Mouse (Mus musculus): ENCODE measurements around the gene Cish. TPM values are rescaled to one million over a fixed set of nuclear protein-coding genes. Genes with fewer than 3 reads are reported as not detected.

Gene Cish
- total and polyA plus RNA-seq, 3 experiments, result 10.0 to 24.5 TPM; not detected in 1

DNA sequence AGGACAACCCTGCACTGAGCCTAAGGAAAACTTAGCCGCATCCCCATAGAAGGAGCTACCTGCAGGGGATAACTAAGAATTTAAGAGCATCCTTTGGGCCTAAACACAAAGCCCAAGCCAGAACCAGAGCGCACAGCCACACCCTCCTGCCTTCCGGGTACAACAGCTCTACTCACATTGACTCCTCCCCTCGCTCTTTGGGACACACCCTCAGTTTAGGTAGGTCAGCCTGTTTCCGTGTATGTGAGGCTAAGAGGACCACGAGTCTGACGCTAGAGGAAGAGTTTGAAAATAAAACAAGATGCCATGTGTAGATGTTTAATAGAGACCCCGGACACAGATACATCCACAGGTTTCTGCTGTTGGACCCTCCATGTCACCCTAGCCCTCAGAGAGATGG is 7.1 kb upstream of the Cish start:
- peak; percentile 93 for DNase-seq (ENCODE audit: low read depth, low spot score)
- Histone ChIP-seq H3K4me1 (ENCODE audit: control insufficient read depth in 1 of 2, insufficient read depth in 2 of 2, low read length in 2 of 2) (peaks cover 9 to 44% of the 10 kb centered on the region in 2 experiments), H3K36me3 (ENCODE audit: control insufficient read depth in 1 of 2, insufficient read depth in 2 of 2, low read length in 2 of 2) (peaks cover 0 to 23% of the 10 kb centered on the region in 2 experiments; a peak in 2 of 4 replicates), H3K9ac (ENCODE audit: control insufficient read depth, low read depth, low read length, poor library complexity, severe bottlenecking) (peak overlapping the region; percentile 59), H3K4me3 (ENCODE audit: control insufficient read depth in 1 of 2, insufficient read depth in 1 of 2, low read depth in 2 of 2, low read length in 2 of 2) (peak overlapping the region; percentile 61 to 95), H3K27me3 (ENCODE audit: control insufficient read depth in 1 of 2, insufficient read depth in 2 of 2, low read length in 2 of 2) (no peaks in the 10 kb centered on the region), H3K79me2 (ENCODE audit: control insufficient read depth, insufficient read depth, low read length, poor library complexity) (peaks cover 4% of the 10 kb centered on the region), H3K27ac (ENCODE audit: control insufficient read depth, low read depth, low read length) (peak overlapping the region; percentile 69), H3K9me3 (replicated peaks; ENCODE audit: insufficient read depth, low read length) (no peaks in the 10 kb centered on the region)
- TF ChIP-seq HCFC1 (IDR thresholded peaks at IDR 0.05; ENCODE audit: low read depth, low read length), result peak; percentile 40; the same call in 1 of the 2 replicates
- TF ChIP-seq ELF1 (IDR thresholded peaks at IDR 0.05; ENCODE audit: low read depth, low read length), result peak; percentile 87
- TF ChIP-seq POLR2AphosphoS2 (IDR thresholded peaks at IDR 0.05; ENCODE audit: low read length), result no peak
- peak; percentile 18; the same call in 1 of the 2 replicates for TF ChIP-seq MYC (IDR thresholded peaks at IDR 0.05; ENCODE audit: low read depth, low read length)
- no peak for TF ChIP-seq NRF1 (IDR thresholded peaks at IDR 0.05; ENCODE audit: insufficient read depth, low read depth, low read length, poor library complexity, severe bottlenecking)
- TF ChIP-seq TBP (IDR thresholded peaks at IDR 0.05; ENCODE audit: low read depth, low read length), result 0 out of 2 replicates have a peak, but pooled peaks have one; percentile 25
- no peak for TF ChIP-seq TAL1 (IDR thresholded peaks at IDR 0.05; ENCODE audit: low read length)
- no peak for TF ChIP-seq POLR2AphosphoS5 (IDR thresholded peaks at IDR 0.05; ENCODE audit: borderline replicate concordance, low read depth, low read length)
- TF ChIP-seq POLR2A (IDR thresholded peaks at IDR 0.05; ENCODE audit: control insufficient read depth in 1 of 2, insufficient read depth in 1 of 2, low read depth in 1 of 2, low read length in 2 of 2, poor library complexity in 1 of 2), result peak in 1 of 2 experiments; percentile 62; a peak in 2 of 4 replicates
- TF ChIP-seq ZMIZ1 (IDR thresholded peaks at IDR 0.05; ENCODE audit: low read depth, low read length), result peak; percentile 50; the same call in 1 of the 2 replicates
- no peak for TF ChIP-seq GABPA (IDR thresholded peaks at IDR 0.05; ENCODE audit: low read depth, low read length)
- TF ChIP-seq MXI1 (IDR thresholded peaks at IDR 0.05; ENCODE audit: low read depth, low read length), result peak; percentile 7; the same call in 1 of the 2 replicates
- TF ChIP-seq SIN3A (IDR thresholded peaks at IDR 0.05; ENCODE audit: low read length), result peak; percentile 43; the same call in 1 of the 2 replicates
- TF ChIP-seq NELFE (IDR thresholded peaks at IDR 0.05; ENCODE audit: low read depth, low read length), result 0 out of 2 replicates have a peak, but pooled peaks have one; percentile 36

DNA sequence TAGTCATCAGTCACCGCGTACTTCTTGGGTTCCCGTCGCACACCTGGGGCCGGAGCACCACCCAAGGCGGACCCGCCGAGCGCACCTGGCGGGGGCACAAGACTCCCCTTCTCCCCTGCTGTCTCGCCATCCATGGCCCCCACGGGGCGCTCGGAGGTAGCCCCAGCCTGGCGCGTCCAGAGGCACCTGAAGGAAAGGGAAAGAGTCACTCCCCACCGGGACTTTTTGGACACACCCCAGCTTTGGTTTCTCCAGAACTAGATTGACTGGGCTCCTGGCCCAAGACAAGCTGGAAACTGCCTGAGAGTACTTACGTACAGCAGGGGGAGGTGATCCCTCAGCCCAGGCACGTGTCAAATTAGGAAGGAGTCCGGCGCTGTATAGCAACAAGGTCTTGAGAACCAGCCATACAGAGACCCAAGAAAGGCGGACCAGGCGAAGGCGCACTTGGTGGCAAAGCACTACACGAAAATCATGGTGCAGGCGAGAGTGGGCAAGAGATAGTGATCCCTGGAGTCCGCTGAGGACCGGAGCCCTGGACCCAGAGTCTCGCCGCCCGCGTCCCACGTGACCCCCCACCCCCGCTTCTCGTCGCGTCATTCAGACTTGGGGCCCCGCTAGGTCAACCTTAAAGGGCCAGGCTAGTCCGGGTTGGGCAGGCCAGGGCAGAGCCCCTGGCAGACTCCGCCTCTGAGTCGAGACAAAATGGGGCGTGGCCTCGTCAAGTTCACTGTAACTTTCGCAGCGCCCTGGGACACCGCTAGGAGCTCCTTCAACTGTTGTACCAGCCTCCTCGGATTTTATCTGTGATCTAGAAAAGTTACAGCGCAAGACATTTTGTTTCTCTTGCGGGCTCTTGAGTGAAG is 6.4 kb upstream of the Cish start, which contains the start of gene Mapkapk3:
Gene Mapkapk3, minus strand, starts transcription at position 667 of the 866 bp plus-strand sequence.
- Histone ChIP-seq H3K9ac (ENCODE audit: control insufficient read depth, low read depth, low read length, poor library complexity, severe bottlenecking) (peak within 1 kb of the TSS; percentile 59), H3K79me2 (ENCODE audit: control insufficient read depth, insufficient read depth, low read length, poor library complexity) (peaks cover 4% of the 10 kb centered on the region), H3K27ac (ENCODE audit: control insufficient read depth, low read depth, low read length) (peak within 1 kb of the TSS; percentile 69), H3K4me3 (ENCODE audit: control insufficient read depth in 1 of 2, insufficient read depth in 1 of 2, low read depth in 2 of 2, low read length in 2 of 2) (peak within 1 kb of the TSS; percentile 61 to 95), H3K4me1 (ENCODE audit: control insufficient read depth in 1 of 2, insufficient read depth in 2 of 2, low read length in 2 of 2) (peaks cover 9 to 45% of the 10 kb centered on the region in 2 experiments), H3K9me3 (replicated peaks; ENCODE audit: insufficient read depth, low read length) (no peaks in the 10 kb centered on the region), H3K27me3 (ENCODE audit: control insufficient read depth in 1 of 2, insufficient read depth in 2 of 2, low read length in 2 of 2) (no peaks in the 10 kb centered on the region), H3K36me3 (ENCODE audit: control insufficient read depth in 1 of 2, insufficient read depth in 2 of 2, low read length in 2 of 2) (peaks cover 0 to 23% of the 10 kb centered on the region in 2 experiments; a peak in 2 of 4 replicates)
- DNase-seq (ENCODE audit: low read depth, low spot score), result peak; percentile 98
- no peak for TF ChIP-seq E2F4 (IDR thresholded peaks at IDR 0.05; ENCODE audit: borderline replicate concordance, low read depth, low read length)
- TF ChIP-seq SIN3A (IDR thresholded peaks at IDR 0.05; ENCODE audit: low read length), result peak; percentile 87
- peak in 2 of 3 experiments; percentile 36 to 40; a peak in 3 of 6 replicates for TF ChIP-seq CTCF (IDR thresholded peaks at IDR 0.05 in 2 of 3, conservative IDR thresholded peaks at IDR 0.05 in 1 of 3; ENCODE audit: control insufficient read depth in 1 of 3, insufficient read depth in 1 of 3, low read depth in 2 of 3, low read length in 3 of 3, poor library complexity in 1 of 3, severe bottlenecking in 1 of 3)
- no peak for TF ChIP-seq POLR2AphosphoS5 (IDR thresholded peaks at IDR 0.05; ENCODE audit: borderline replicate concordance, low read depth, low read length)
- TF ChIP-seq BHLHE40 (IDR thresholded peaks at IDR 0.05; ENCODE audit: borderline replicate concordance, low read depth, low read length), result peak; percentile 84
- TF ChIP-seq ZMIZ1 (IDR thresholded peaks at IDR 0.05; ENCODE audit: low read depth, low read length), result no peak
- TF ChIP-seq CHD2 (IDR thresholded peaks at IDR 0.05; ENCODE audit: low read length), result no peak
- TF ChIP-seq MYC (IDR thresholded peaks at IDR 0.05; ENCODE audit: low read depth, low read length), result peak; percentile 85; the same call in 1 of the 2 replicates
- no peak for TF ChIP-seq ZNF384 (IDR thresholded peaks at IDR 0.05; ENCODE audit: low read depth, low read length)
- TF ChIP-seq GABPA (IDR thresholded peaks at IDR 0.05; ENCODE audit: low read depth, low read length), result no peak
- TF ChIP-seq MAZ (IDR thresholded peaks at IDR 0.05; ENCODE audit: low read depth, low read length), result peak; percentile 76; the same call in 1 of the 2 replicates
- peak; percentile 94 for TF ChIP-seq USF1 (IDR thresholded peaks at IDR 0.05; ENCODE audit: low read depth, low read length)
- no peak for TF ChIP-seq RCOR1 (IDR thresholded peaks at IDR 0.05; ENCODE audit: low read depth, low read length)
- no peak for TF ChIP-seq EP300 (IDR thresholded peaks at IDR 0.05; ENCODE audit: low read depth in 1 of 2, low read length in 2 of 2)
- TF ChIP-seq ETS1 (IDR thresholded peaks at IDR 0.05; ENCODE audit: low read depth, low read length), result peak; percentile 41
- TF ChIP-seq CHD1 (IDR thresholded peaks at IDR 0.05; ENCODE audit: low read depth, low read length), result no peak
- no peak for TF ChIP-seq KAT2A (conservative IDR thresholded peaks at IDR 0.05; ENCODE audit: low read depth, low read length)
- TF ChIP-seq TAL1 (IDR thresholded peaks at IDR 0.05; ENCODE audit: low read length), result no peak
- TF ChIP-seq SMC3 (IDR thresholded peaks at IDR 0.05; ENCODE audit: low read depth, low read length), result no peak
- TF ChIP-seq POLR2A (IDR thresholded peaks at IDR 0.05; ENCODE audit: control insufficient read depth in 1 of 2, insufficient read depth in 1 of 2, low read depth in 1 of 2, low read length in 2 of 2, poor library complexity in 1 of 2), result peak in 1 of 2 experiments; percentile 53; a peak in 2 of 4 replicates
- peak; percentile 93 for TF ChIP-seq MXI1 (IDR thresholded peaks at IDR 0.05; ENCODE audit: low read depth, low read length)
- no peak for TF ChIP-seq ELF1 (IDR thresholded peaks at IDR 0.05; ENCODE audit: low read depth, low read length)
